Mouse (Mus musculus) brain, embryonic 14.5 days (tissue): ENCODE data around the gene 1700029F12Rik. TPM values are rescaled to one million over a fixed set of nuclear protein-coding genes. Genes with fewer than 3 reads are reported as not detected.
"Not testable (repeated sequence)": the region's sequence is repeated elsewhere in the genome, so short reads cannot be mapped to it uniquely, and the experiment has no call there.

Experiments
- DNase-seq: peaks from one replicate; pipeline ENCODE4 v3.0.0-alpha.2; 2011; ENCODE audit warnings: low read depth
- CTCF ChIP-seq: fragments of 200-500 bp; IDR thresholded peaks from 2 replicates; pipeline ENCODE4 v1.5.1; 2012; ENCODE audit warnings: inconsistent platforms, mild to moderate bottlenecking, moderate library complexity, borderline replicate concordance; ENCODE audit not compliant: insufficient read depth, insufficient read length; ENCODE audit errors: extremely low read depth
- POLR2A ChIP-seq: fragments of 200-500 bp; IDR thresholded peaks from 2 replicates; pipeline ENCODE4 v1.6.1; 2012; ENCODE audit warnings: mild to moderate bottlenecking, inconsistent platforms, borderline replicate concordance; ENCODE audit not compliant: poor library complexity, insufficient read depth, insufficient read length, severe bottlenecking; ENCODE audit errors: extremely low read depth
- polyA plus RNA-seq: library from polyadenylated mRNA; depleted of rRNA; stranded (reverse); fragments of >200 nt; gene quantifications from 2 replicates; pipeline ENCODE4 v1.2.3, GENCODE M21; 2012; rRNA removed

1700029F12Rik gene
- polyA plus RNA-seq, result not detected in 2 replicates

DNA sequence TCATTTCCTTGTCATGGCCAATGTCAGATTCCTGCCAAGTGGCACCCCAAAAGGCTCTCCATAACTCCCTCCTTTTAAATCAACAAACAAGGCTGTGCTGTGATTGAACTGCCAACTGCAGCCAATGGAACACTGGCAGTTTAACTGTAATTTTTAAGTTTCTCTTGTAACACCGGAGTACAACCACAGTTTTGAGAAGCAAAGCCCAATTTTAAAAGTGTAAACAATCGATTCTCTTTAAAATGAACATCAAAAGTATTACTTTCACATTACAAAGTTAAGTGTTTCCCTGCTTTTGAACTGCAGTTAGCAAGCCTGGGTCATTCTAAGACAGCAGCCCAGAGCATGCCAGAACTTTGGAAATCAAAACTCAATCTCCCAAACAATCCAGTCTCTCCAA is at the start of gene 1700029F12Rik:
1700029F12Rik (minus strand) TSS at position 101 of the 400 bp plus-strand sequence.
- no peak for DNase-seq
- TF ChIP-seq CTCF, result no peak

DNA sequence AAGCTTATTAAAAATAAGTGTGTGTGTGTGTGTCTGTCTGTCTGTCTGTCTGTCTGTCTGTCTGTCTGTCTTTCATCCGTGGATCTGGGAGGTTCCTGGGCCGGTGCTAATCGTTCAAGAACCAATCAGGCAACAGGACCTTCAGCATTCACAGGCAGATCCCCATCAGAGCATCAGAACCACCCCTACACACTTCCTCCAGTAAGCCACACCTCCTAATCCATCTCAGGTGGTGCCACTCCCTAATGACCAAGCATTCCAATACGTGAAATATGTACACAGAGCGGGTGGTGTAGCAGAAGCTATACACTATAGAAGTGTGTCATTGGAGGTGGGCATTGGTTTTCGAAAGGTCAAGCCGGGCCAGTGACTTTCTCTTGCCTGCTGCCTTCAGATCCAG is 48.3 kb upstream of the 1700029F12Rik start:
- TF ChIP-seq POLR2A (no peak), CTCF (no peak)
- no peak for DNase-seq

DNA sequence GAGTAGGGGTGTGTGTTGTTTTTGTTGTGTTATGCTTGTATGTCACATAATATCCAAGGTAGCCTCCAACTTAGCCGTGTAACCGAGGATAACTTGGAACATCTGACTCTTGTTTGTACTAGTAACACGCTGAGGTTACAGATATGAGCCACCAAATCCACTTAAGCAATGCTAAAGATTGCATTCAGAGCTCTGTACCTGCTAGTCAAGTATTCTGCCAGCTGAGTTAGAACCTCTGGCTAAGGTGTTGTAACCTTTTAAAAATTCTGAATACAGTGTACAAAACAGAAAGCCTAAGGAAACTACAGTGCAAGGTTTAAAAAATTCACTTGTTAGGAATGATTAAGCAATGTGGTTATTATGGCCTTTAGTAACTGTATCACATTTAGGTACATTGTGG is 46.5 kb upstream of the 1700029F12Rik start:
- no peak for DNase-seq
- no peak for TF ChIP-seq POLR2A
- no peak for TF ChIP-seq CTCF

DNA sequence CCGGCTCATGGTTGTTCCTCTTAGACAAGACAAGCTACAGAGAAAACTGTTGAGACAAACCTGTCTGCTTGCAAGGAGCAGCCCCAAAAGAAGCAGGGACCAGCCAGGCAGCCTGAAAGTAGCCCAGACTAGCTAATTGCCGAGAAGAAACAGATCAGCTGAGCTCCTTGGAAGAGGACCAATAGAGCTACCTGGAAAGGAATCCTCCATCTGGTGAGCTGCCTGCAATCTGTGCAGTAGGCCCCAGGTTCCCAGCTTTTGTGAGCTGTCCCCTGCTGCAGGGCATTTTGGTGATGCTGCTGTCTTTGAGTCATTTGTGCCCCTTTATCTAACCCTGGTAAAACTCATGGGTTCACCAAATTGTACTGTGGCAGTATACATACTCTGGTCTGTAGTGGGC is 46.0 kb upstream of the 1700029F12Rik start:
- peak; percentile 46 for DNase-seq
- no peak for TF ChIP-seq CTCF
- no peak for TF ChIP-seq POLR2A

DNA sequence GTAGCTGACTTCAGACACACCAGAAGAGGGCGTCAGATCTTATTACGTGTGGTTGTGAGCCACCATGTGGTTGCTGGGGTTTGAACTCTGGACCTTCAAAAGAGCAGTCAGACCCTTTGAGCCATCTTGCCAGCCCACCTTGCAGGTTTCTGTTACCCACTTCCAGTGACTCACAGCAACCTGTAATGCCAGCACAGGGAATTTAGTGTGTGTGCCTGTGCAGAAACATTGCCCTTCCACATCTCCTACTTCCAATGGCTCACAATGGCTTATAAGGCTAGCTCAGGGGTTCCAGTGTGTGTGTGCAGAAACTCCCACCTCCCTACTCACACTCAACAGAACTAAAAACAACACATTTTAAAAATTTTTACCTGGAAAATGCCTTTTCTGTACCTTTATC is 43.4 kb upstream of the 1700029F12Rik start:
- no peak for DNase-seq
- TF ChIP-seq CTCF (no peak), POLR2A (no peak)

DNA sequence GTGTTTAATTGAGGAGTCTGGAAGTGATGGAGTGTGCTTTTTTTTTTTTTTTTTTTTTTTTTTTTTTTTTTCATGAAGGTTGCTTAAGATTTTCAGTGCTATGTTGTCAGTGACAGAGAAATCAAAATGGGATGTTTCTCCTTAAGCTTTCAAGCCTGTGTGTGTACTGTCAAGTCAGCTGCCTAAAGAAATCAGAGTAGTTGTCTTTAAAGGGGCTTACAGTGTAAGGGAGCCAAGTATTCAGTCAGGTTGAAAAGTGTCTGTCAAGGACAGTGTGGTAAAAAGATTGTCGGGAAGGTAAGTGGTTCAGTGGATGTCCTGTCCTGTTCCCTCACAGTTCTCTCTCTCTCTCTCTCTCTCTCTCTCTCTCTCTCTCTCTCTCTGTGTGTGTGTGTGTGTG is 39.3 kb upstream of the 1700029F12Rik start:
- DNase-seq, result no peak
- TF ChIP-seq POLR2A (no peak), CTCF (no peak)

DNA sequence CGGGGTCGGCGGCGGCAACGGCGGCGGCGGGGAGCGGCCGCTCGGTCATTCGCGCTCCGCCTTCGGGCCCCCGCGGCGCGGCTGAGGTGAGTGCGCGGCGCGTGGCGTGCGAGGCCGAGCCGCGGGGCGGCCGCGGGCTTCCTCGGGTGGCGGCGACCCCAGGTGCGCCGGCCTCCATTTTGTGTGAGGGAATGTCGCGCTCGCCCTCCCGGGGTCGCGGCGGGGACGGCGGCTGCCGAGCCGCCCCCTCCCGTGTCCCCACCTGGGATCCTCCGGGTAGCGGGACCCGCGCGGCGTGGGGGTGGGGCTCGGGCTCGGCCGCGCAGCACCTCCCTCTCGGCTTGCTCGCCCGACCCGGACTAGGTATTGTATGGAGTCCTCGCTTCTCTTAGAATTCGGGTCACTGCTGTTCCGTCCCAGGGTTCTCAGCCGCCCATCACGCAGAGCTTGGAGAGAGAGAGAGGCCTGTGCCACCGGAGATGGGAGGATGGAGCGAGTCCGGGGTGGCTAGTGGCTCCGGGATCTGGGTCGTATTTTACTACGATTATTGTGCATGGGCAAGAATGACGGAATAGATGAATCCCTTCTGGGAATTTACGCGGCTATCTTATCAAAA is 37.6 kb upstream of the 1700029F12Rik start:
- peak; percentile 66 for DNase-seq
- TF ChIP-seq POLR2A (0 out of 2 replicates have a peak, but pooled peaks have one; percentile 8), CTCF (no peak)

DNA sequence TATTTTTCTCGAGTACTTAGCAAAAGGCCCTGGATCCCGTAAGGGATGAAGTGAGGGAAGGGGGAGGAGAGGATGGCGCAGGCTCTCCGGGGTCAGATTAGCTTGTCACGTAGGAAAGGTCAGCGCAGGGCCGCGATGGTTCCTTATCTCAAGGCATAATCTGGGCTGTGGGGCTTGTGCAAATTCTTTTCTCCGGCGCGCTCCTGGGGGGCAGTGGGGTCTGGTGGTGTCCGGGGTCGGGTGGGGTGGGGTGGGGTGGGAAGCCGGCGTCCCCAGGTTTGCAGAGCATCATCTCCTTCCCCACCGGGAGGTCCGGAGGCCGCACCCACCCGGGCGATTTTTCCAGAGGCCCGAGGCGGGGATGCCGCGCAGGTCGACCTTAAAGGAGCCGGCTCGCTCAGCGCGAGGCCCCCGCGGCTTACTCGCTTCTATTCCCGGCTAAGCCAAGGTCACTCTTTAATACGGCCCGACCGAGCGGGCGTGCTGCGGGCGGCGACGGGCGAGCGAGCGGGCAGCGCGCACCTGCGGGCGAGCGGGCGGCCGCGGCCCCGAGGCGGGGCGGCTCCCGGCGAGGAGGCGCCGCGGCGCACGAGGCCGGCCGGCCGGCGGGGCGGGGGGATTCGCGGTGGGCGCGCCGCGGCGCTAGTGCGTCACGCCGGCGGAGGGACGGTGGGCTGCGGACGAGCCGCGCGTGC is 36.9 kb upstream of the 1700029F12Rik start:
- DNase-seq, result peak; percentile 62
- TF ChIP-seq CTCF, result no peak
- 0 out of 2 replicates have a peak, but pooled peaks have one; percentile 30 for TF ChIP-seq POLR2A

DNA sequence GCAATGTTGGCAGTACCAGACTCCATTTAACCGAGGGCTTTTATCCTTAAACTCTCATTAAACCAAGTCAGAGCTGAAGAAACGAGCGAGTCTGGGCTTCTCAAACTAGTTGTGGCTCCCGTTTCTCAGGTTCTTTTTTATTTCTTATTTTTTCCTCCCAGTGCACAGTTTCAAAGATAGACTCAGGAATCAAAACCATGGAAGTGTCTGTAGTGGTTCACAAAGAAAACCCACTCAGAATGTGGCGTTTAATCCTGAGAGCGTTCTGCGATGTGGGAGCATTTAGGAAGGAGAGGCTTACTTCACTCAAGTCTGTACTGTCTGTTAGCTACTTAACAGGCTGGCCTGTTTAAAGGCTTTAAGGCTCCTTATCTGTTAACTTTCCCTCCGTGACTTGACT is 34.0 kb upstream of the 1700029F12Rik start:
- DNase-seq, result no peak
- TF ChIP-seq CTCF (no peak), POLR2A (no peak)

DNA sequence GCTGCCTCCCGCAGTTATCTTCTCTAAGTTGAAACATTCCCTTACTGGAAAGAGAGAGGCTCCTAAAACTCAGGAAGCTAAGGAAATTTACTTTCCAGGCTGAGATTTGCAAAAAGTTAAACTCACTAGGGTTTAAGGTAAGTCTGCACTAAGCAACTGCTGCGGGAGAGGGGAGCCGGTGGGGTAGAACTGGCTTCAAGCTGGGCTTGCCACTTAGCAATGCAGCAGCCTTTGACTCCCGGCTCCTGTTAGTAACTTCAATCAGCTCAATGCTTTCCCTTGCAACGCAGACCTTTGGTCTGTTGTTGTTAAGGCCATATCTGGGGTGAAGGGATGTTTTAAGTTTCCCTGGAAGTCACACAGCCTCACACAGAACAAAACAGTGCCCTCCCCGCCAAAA is 33.5 kb upstream of the 1700029F12Rik start:
- peak; percentile 13 for DNase-seq
- TF ChIP-seq POLR2A (no peak), CTCF (no peak)

DNA sequence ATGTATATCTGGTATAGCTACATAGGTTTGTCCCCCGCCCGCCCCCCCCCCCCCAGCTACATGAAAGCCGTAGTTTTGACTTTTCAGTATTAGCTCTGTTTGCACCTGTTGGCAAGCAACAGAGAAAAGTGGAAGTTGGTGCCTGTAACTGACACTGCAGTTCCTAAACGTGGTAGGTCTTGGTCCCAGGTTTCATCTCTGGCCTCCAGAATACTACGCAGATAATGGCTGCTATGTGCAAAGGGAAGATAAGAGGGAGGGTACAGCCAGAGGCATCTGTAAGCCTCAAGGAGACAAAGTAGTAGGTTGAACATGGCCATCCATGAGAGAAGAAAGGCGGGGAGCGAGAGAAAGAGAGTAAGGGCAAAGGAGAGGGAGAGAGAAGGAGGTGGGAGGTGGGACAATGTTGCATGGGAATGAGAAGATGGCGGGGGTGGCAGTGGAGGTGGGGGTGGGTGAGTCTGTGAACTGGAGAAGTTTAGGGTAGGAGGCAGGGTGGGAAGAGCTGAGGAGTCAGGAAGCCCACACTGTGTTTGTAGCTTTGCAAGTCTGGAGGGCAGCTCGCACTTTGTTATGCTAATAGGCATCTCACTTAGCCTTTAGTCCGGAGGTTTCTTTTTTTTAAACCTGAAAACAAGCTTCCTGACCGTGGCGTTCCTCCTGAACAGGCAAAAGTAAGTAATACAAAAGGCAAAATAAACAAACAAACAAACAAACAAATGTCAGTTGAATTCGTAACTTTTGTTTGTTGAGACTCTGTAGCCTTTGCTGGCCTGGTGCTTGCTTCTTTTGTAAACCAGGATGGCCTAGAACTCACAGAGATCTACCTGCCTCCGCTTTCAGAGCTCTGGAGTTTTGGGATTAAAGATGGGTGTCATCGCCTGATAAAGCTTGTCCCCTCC is 32.7 kb upstream of the 1700029F12Rik start, which contains the start of gene Fam169a:
Fam169a (plus strand) TSS at position 638 of the 902 bp plus-strand sequence.
- TF ChIP-seq CTCF, result no peak
- TF ChIP-seq POLR2A, result no peak
- no peak for DNase-seq

DNA sequence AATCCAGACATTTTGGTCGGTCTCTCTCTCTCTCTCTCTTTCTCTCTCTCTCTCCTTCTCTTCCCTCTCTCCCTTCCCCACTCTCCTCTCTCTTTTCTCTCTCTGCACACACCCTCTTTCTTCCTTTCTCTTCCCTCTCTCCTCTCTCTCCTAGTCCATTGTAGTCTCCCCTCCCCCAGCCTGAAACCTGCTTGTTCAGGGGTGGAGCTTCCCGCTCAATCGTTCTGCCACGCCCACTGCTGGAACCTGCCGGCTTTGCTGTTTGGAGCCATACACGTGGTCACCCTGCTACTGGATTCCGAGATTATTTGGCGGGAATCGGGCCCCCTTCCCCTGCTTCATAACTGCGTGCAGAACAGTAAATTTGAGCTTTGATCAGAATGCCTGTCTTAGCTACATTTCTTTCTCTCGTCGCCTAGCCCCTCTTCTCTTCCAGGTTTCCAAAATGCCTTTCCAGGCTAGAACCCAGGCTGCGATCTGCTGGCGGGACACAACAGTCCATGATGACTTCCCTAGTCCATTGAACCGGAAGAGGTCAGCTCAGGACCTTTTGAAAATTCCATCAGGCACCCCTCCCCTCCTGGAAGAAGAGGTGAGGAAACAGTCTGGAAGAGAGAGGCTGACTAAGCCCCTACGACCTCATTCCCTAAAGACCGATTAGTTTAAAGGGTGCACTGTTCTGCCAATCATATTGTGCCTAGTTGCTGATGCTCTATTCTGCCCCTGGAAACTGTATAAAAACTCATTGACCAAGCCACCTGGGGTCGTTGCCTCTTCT is 30.9 kb upstream of the 1700029F12Rik start:
- DNase-seq, result not testable (repeated sequence)
